Mouse (Mus musculus): ENCODE data around the gene Prpf38b.

GRCm38 (mm10) chr3:108917986-108918385 lies 6.5 kb upstream of the Prpf38b start:
- TF ChIP-seq CTCF (IDR thresholded peaks at IDR 0.05; ENCODE audit: extremely low read depth, insufficient read length, insufficient replicate concordance, low read depth, low read length) (no peak), POLR2A (IDR thresholded peaks at IDR 0.05; ENCODE audit: low read depth, low read length) (no peak)
